Comparison of ENCODE assay signal across 9 mouse cellular contexts in the genomic region with DNA sequence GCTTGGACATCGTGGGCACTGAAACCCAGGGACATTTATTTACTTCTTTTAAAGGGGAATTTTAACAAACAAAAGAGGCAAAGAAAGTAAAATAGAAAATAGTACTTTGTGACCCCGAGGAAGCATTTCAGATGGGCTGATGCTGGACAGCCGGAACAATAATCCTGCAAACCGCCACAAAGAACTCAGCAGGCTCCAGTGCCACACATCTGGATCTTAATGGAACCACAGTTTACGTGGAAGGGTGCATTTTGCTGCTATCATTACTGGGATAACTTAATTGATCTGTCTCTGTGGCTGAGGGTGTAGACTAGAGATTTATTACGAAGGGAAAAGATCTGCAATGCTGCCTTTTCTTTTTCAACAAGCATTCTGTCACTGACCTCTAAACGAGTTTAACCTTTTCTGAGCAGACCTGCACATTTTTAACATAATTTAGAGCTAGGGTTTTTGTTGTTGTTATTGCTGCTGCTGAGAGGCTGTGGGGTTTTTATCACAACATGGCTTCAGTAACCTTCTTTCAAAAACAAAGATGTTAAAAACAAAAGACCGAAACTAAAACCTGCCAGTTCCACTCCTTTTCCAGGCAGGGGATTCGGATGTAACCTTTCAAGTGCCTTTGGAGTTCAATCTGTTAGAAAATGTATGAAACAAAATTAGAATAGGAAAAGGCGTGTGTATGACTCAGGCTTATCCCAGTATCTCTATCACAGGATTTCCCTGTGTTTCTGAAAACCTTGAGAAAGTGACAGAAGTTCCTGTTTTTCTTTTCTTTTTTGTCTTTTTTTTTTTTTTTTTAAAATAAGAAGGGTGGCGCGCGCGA.
DNase-seq lines count a peak whose midpoint lies in the region; ATAC-seq and TF ChIP-seq lines count a peak whose summit lies in the region.
"Had no signal": no experiment of that assay in that cellular context is flagged by ENCODE, and none has a peak within 500 bp of the region (broad histone marks: within the 10 kb centered on the region; RNA-seq: fewer than 3 reads in every experiment).

No protein-coding gene starts in this region.

- ATAC-seq in heart, embryonic 11.5 days (replicated peaks; ENCODE audit: insufficient number of reproducible peaks, low FRiP score, low TSS enrichment) = no peak
- ATAC-seq in forebrain, embryonic 13.5 days = no peak
- no peak for ATAC-seq in liver, embryonic 14.5 days (ENCODE audit: insufficient read depth)

- no peaks in the 10 kb centered on the region for H3K27me3 ChIP-seq in heart, embryonic 11.5 days (ENCODE audit: control insufficient read depth, insufficient read depth, low read length)
- no peaks in the 10 kb centered on the region for H3K27me3 ChIP-seq in CH12.LX (replicated peaks)
- peaks cover 94% of the 10 kb centered on the region for H3K27me3 ChIP-seq in forebrain, embryonic 13.5 days
- H3K27me3 ChIP-seq in liver, embryonic 14.5 days (ENCODE audit: control insufficient read depth, insufficient read depth, low read length) = no peaks in the 10 kb centered on the region; the same call in none of the 2 replicates
- H3K27me3 ChIP-seq: Patski had no signal

- WGBS in heart, embryonic 11.5 days (ENCODE audit: insufficient replicate concordance) = 8% methylated on average over 14 of the region's 14 CpGs
- under 1% methylated on average over 14 of the region's 14 CpGs for WGBS in forebrain, embryonic 13.5 days
- WGBS in liver, embryonic 14.5 days (ENCODE audit: insufficient replicate concordance) = 15% methylated on average over 14 of the region's 14 CpGs

- dilution Hi-C loops in CH12.LX (cut with MboI; ENCODE audit: extremely low pct_ligation_motif_present, extremely low pct_unique_long_range_greater_than_20kb, low sequenced_read_pairs) = no loop called here

- 0 out of 2 replicates have a peak, but pooled peaks cover 4% of the 10 kb centered on the region for H3K79me2 ChIP-seq in CH12.LX (replicated peaks; ENCODE audit: control insufficient read depth, extremely low read depth, insufficient read depth, poor library complexity, severe bottlenecking)

- no peaks in the 10 kb centered on the region for H3K36me3 ChIP-seq in heart, embryonic 11.5 days (ENCODE audit: control insufficient read depth, insufficient read depth, low read length)
- H3K36me3 ChIP-seq in CH12.LX (replicated peaks in 1 of 2; ENCODE audit: control insufficient read depth in 1 of 2, insufficient read depth in 1 of 2, low read length in 1 of 2) = peaks cover 0 to 5% of the 10 kb centered on the region in 2 experiments
- H3K36me3 ChIP-seq in forebrain, embryonic 13.5 days (ENCODE audit: poor library complexity, severe bottlenecking) = no peaks in the 10 kb centered on the region
- no peaks in the 10 kb centered on the region for H3K36me3 ChIP-seq in liver, embryonic 14.5 days (replicated peaks; ENCODE audit: control insufficient read depth, insufficient read depth, low read depth)

- H3K27ac ChIP-seq in heart, embryonic 11.5 days (ENCODE audit: low read depth, low read length) = peak overlapping the region; percentile 93
- no peak overlapping the region for H3K27ac ChIP-seq in CH12.LX (ENCODE audit: insufficient read depth, low read depth)
- H3K27ac ChIP-seq in forebrain, embryonic 13.5 days = no peak overlapping the region
- H3K27ac ChIP-seq in liver, embryonic 14.5 days = peak overlapping the region; percentile 63

- peak overlapping the region; percentile 82 for H3K4me2 ChIP-seq in heart, embryonic 11.5 days
- peak overlapping the region; percentile 93 for H3K4me2 ChIP-seq in CH12.LX (ENCODE audit: insufficient read depth, low read depth, poor library complexity, severe bottlenecking)
- peak overlapping the region; percentile 97 for H3K4me2 ChIP-seq in forebrain, embryonic 13.5 days
- H3K4me2 ChIP-seq in liver, embryonic 14.5 days (ENCODE audit: low read depth) = peak overlapping the region; percentile 94

- H3K9ac ChIP-seq in heart, embryonic 11.5 days (ENCODE audit: low read depth, low read length) = peak overlapping the region; percentile 97
- H3K9ac ChIP-seq in CH12.LX (ENCODE audit: insufficient read depth, low read depth) = peak overlapping the region; percentile 36
- no peak overlapping the region for H3K9ac ChIP-seq in forebrain, embryonic 13.5 days
- H3K9ac ChIP-seq in liver, embryonic 14.5 days (replicated peaks) = peak overlapping the region; percentile 93

- TF ChIP-seq EP300 in CH12.LX (IDR thresholded peaks at IDR 0.05; ENCODE audit: low read length) = peak; percentile 22; the same call in 1 of the 2 replicates
- TF ChIP-seq EP300 in liver, embryonic 14.5 days (IDR thresholded peaks at IDR 0.05; ENCODE audit: low read depth) = no peak

- in situ Hi-C loops in CH12.LX (cut with MboI; ENCODE audit: low pct_ligation_motif_present, low pct_unique_long_range_greater_than_20kb, low sequenced_read_pairs) = no loop called here

- TF ChIP-seq RAD21 in CH12.LX (IDR thresholded peaks at IDR 0.05; ENCODE audit: low read depth, low read length) = no peak

- peak overlapping the region; percentile 89 for H3K4me3 ChIP-seq in heart, embryonic 11.5 days (ENCODE audit: low read depth, low read length)
- H3K4me3 ChIP-seq in CH12.LX (replicated peaks in 1 of 3; ENCODE audit: low read depth in 2 of 3, low read length in 2 of 3, poor library complexity in 1 of 3) = peak overlapping the region; percentile 76 to 81 (median 77)
- H3K4me3 ChIP-seq in forebrain, embryonic 13.5 days = peak overlapping the region; percentile 72
- H3K4me3 ChIP-seq in liver, embryonic 14.5 days (ENCODE audit: insufficient read depth in 1 of 2, low read depth in 2 of 2, low read length in 2 of 2) = peak overlapping the region; percentile 97 to 98

- peaks cover 39% of the 10 kb centered on the region for H3K4me1 ChIP-seq in heart, embryonic 11.5 days (ENCODE audit: control insufficient read depth, insufficient read depth, low read length)
- H3K4me1 ChIP-seq in CH12.LX (ENCODE audit: control insufficient read depth in 1 of 2, insufficient read depth in 2 of 2) = peaks cover 12 to 64% of the 10 kb centered on the region in 2 experiments
- H3K4me1 ChIP-seq in forebrain, embryonic 13.5 days = peaks cover 18% of the 10 kb centered on the region
- H3K4me1 ChIP-seq in liver, embryonic 14.5 days (replicated peaks; ENCODE audit: control insufficient read depth in 2 of 2, insufficient read depth in 2 of 2, low read length in 1 of 2) = peaks cover 29 to 50% of the 10 kb centered on the region in 2 experiments

- no peak for TF ChIP-seq POLR2A in CH12.LX (IDR thresholded peaks at IDR 0.05; ENCODE audit: low read depth, low read length)

- no peaks in the 10 kb centered on the region for H3K9me3 ChIP-seq in heart, embryonic 11.5 days (replicated peaks; ENCODE audit: control insufficient read depth, low read length)
- no peaks in the 10 kb centered on the region for H3K9me3 ChIP-seq in CH12.LX (replicated peaks; ENCODE audit: low read length)
- no peaks in the 10 kb centered on the region for H3K9me3 ChIP-seq in forebrain, embryonic 13.5 days (replicated peaks)
- no peaks in the 10 kb centered on the region for H3K9me3 ChIP-seq in liver, embryonic 14.5 days (ENCODE audit: control insufficient read depth, low read length)

- TF ChIP-seq CTCF in CH12.LX (conservative IDR thresholded peaks at IDR 0.05 in 1 of 2, IDR thresholded peaks at IDR 0.05 in 1 of 2; ENCODE audit: low read depth in 2 of 2, low read length in 2 of 2) = no peak
- TF ChIP-seq CTCF in liver, embryonic 14.5 days (IDR thresholded peaks at IDR 0.05; ENCODE audit: low read depth) = no peak

- no peak for DNase-seq in heart, adult 18-20 months
- no peak for DNase-seq in CH12.LX (ENCODE audit: extremely low read depth)
- no peak for DNase-seq in liver, embryonic 14.5 days (ENCODE audit: low read depth in 3 of 3, low spot score in 3 of 3)
- no peak for DNase-seq in thymus, postnatal 10 days (ENCODE audit: low spot score in 2 of 2)
- DNase-seq in right cerebral cortex, postnatal 36 days (ENCODE audit: low spot score in 2 of 2) = no peak
- DNase-seq in ovary, postnatal 36 days (ENCODE audit: low spot score) = no peak

TF ChIP-seq in CH12.LX, 34 proteins besides CTCF, POLR2A, EP300 and RAD21:
- TF ChIP-seq BHLHE40 (IDR thresholded peaks at IDR 0.05; ENCODE audit: low read depth, low read length) = no peak
- peak; percentile 93 for TF ChIP-seq ZNF384 (IDR thresholded peaks at IDR 0.05; ENCODE audit: low read depth, low read length)
- TF ChIP-seq SMC3 (IDR thresholded peaks at IDR 0.05; ENCODE audit: low read depth, low read length) = no peak
- TF ChIP-seq ZC3H11A (IDR thresholded peaks at IDR 0.05; ENCODE audit: low read depth, low read length) = no peak
- no peak for TF ChIP-seq SIN3A (IDR thresholded peaks at IDR 0.05; ENCODE audit: low read length)
- no peak for TF ChIP-seq PAX5 (IDR thresholded peaks at IDR 0.05; ENCODE audit: low read length)
- TF ChIP-seq POLR2AphosphoS2 (IDR thresholded peaks at IDR 0.05; ENCODE audit: low read depth, low read length) = no peak
- no peak for TF ChIP-seq ETS1 (conservative IDR thresholded peaks at IDR 0.05; ENCODE audit: low read depth, low read length)
- no peak for TF ChIP-seq RCOR1 (conservative IDR thresholded peaks at IDR 0.05; ENCODE audit: low read depth, low read length)
- TF ChIP-seq MAFK (IDR thresholded peaks at IDR 0.05; ENCODE audit: insufficient replicate concordance, low read length) = no peak
- no peak for TF ChIP-seq USF1 (IDR thresholded peaks at IDR 0.05; ENCODE audit: low read depth, low read length)
- 0 out of 2 replicates have a peak, but pooled peaks have one; percentile 46 for TF ChIP-seq CHD1 (IDR thresholded peaks at IDR 0.05; ENCODE audit: low read depth, low read length)
- 0 out of 2 replicates have a peak, but pooled peaks have one; percentile 19 for TF ChIP-seq MXI1 (IDR thresholded peaks at IDR 0.05; ENCODE audit: low read depth, low read length)
- TF ChIP-seq CHD2 (IDR thresholded peaks at IDR 0.05; ENCODE audit: low read length) = no peak
- no peak for TF ChIP-seq MAX (IDR thresholded peaks at IDR 0.05; ENCODE audit: low read length)
- TF ChIP-seq KAT2A (IDR thresholded peaks at IDR 0.05; ENCODE audit: insufficient replicate concordance, low read length) = no peak
- no peak for TF ChIP-seq ZKSCAN1 (IDR thresholded peaks at IDR 0.05; ENCODE audit: borderline replicate concordance, low read depth, low read length)
- TF ChIP-seq TCF12 (IDR thresholded peaks at IDR 0.05; ENCODE audit: low read depth, low read length) = no peak
- no peak for TF ChIP-seq MAZ (IDR thresholded peaks at IDR 0.05; ENCODE audit: low read depth, low read length)
- 0 out of 2 replicates have a peak, but pooled peaks have one; percentile 40 for TF ChIP-seq TBP (conservative IDR thresholded peaks at IDR 0.05; ENCODE audit: low read depth, low read length)

Comparison
In these comparisons a context has a peak if more than half of its experiments do, and no peak if none do; other contexts are left out.
1. H3K27ac ChIP-seq: peak in heart, embryonic 11.5 days (single experiment) and liver, embryonic 14.5 days (single experiment); none in CH12.LX (single experiment) and forebrain, embryonic 13.5 days (single experiment).
2. Peak in every context shown above with its lines, with median percentiles within 50 percentile points of each other: H3K4me2 ChIP-seq and H3K4me3 ChIP-seq.